Mouse (Mus musculus) megakaryocyte-erythroid progenitor cell, adult 5-6 weeks (primary cell): ENCODE measurements at regions not wholly inside any gene's neighbourhood (a gene's known extent, or its start where the extent isn't known, plus 50 kb on each side); places are given as distances from the start of the nearest gene placed in this dataset.

Experiments
- ATAC-seq: replicated peaks from 2 replicates; pipeline ENCODE4 v1.8.0; 2016; ENCODE audit warnings: mild to moderate bottlenecking, inconsistent platforms; ENCODE audit not compliant: severe bottlenecking, poor library complexity, low FRiP score, low TSS enrichment

GRCm38 (mm10) chr14:98848500-98848899, 145.6 kb downstream of the Rpl36a-ps1 start:
- no peak for ATAC-seq

- ATAC-seq = no peak
Observed at GRCm38 (mm10) chr14:98844221-98844620, 149.9 kb downstream of the Rpl36a-ps1 start.

GRCm38 (mm10) chr14:98834316-98834715, 159.8 kb downstream of the Rpl36a-ps1 start:
- no peak for ATAC-seq

GRCm38 (mm10) chr14:98833230-98833999, 160.7 kb downstream of the Rpl36a-ps1 start:
- no peak for ATAC-seq

GRCm38 (mm10) chr14:98832401-98832800, 161.7 kb downstream of the Rpl36a-ps1 start:
- ATAC-seq = no peak

- no peak for ATAC-seq
Observed at GRCm38 (mm10) chr14:98829958-98830633, 164.0 kb downstream of the Rpl36a-ps1 start.

- no peak for ATAC-seq
Observed at GRCm38 (mm10) chr14:98827490-98827889, 166.6 kb downstream of the Rpl36a-ps1 start.

GRCm38 (mm10) chr14:98813657-98814056, 180.5 kb downstream of the Rpl36a-ps1 start:
- no peak for ATAC-seq

- no peak for ATAC-seq
Observed at GRCm38 (mm10) chr14:98810259-98811042, 183.7 kb downstream of the Rpl36a-ps1 start.

GRCm38 (mm10) chr14:98808117-98808516, 186.0 kb downstream of the Rpl36a-ps1 start:
- no peak for ATAC-seq

- no peak for ATAC-seq
Observed at GRCm38 (mm10) chr14:98805066-98805465, 189.1 kb downstream of the Rpl36a-ps1 start.

GRCm38 (mm10) chr14:98801293-98801692, 192.8 kb downstream of the Rpl36a-ps1 start:
- ATAC-seq = no peak

GRCm38 (mm10) chr14:98791970-98792369, 202.1 kb downstream of the Rpl36a-ps1 start:
- no peak for ATAC-seq

GRCm38 (mm10) chr14:98791232-98791906, 202.7 kb downstream of the Rpl36a-ps1 start:
- ATAC-seq = no peak

- ATAC-seq = no peak
Observed at GRCm38 (mm10) chr14:98789794-98790193, 204.3 kb downstream of the Rpl36a-ps1 start.

GRCm38 (mm10) chr14:98781711-98782110, 212.4 kb downstream of the Rpl36a-ps1 start:
- no peak for ATAC-seq

- no peak for ATAC-seq
Observed at GRCm38 (mm10) chr14:98772080-98772479, 222.0 kb downstream of the Rpl36a-ps1 start.

- ATAC-seq = no peak
Observed at GRCm38 (mm10) chr14:98768845-98769244, 225.3 kb downstream of the Rpl36a-ps1 start.

GRCm38 (mm10) chr14:98767481-98767880, 226.6 kb downstream of the Rpl36a-ps1 start:
- no peak for ATAC-seq

GRCm38 (mm10) chr14:98765358-98765757, 228.8 kb downstream of the Rpl36a-ps1 start:
- no peak for ATAC-seq
